Mouse (Mus musculus): ENCODE results near the gene Magea2. TPM values are rescaled to one million over a fixed set of nuclear protein-coding genes. Genes with fewer than 3 reads are reported as not detected.

Magea2 gene
- not detected in 4 replicates for total RNA-seq (2023)

DNA sequence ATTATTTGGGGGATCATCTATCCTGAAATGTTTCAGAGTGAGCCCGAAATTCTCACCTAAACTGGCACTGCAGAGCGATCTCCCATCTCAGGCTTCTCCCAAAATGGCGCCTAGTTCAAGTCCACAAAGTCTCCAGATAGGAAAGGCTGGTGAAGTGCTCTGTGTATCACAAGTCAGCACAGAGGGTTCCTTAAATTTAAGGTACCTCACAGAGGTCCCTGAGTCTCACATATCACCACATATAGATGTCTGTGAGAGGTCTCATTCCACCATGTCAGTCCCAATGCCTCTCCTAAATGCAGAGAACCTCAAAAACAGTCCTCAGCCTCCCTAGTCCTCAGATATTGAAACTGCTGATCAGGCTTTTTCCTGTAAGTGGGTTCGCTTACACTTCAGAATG, at the start of gene Magea2:
Gene Magea2, minus strand, starts transcription at position 101 of the 400 bp plus-strand sequence.

DNA sequence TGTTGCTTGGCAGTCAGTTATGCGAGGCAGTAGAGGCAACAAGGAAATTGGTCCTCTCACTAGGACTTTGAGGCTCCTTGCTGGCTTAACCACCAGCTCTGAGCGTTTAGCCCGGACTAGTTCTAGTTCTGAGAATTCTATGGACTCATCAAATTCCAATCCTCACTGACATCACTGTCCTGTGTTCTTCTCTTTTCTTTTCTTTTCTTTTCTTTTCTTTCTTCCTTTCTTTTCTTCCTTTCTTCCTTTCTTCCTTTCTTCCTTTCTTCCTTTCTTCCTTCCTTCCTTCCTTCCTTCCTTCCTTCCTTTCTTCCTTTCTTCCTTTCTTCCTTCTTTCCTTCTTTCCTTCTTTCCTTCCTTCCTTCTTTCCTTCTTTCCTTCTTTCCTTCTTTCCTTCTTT, 34.8 kb upstream of the Magea2 start, which contains the start of gene Cldn34b2:
Gene Cldn34b2, minus strand, starts transcription at position 101 of the 400 bp plus-strand sequence.

DNA sequence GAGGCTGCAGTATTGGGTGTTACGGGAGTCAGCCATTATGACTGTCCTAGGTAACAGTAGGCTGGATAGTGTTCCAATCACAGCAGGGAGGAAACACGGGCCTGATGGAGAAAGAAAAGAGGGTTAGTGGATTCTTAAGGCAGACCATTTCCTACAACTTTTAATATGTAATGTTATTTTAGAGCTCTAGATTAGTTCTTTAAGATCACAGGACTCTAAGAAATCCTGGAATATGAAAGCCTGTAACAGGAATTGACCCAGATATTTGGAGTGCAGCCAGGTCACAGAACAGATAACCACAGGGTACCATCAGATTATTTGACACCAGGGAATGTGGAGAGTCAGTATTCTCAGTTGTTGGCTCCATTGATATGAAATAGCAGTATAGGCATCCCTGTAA, 3.8 kb downstream of the Magea2 start, which contains the start of gene Magea1:
Gene Magea1, minus strand, starts transcription at position 101 of the 400 bp plus-strand sequence.

DNA sequence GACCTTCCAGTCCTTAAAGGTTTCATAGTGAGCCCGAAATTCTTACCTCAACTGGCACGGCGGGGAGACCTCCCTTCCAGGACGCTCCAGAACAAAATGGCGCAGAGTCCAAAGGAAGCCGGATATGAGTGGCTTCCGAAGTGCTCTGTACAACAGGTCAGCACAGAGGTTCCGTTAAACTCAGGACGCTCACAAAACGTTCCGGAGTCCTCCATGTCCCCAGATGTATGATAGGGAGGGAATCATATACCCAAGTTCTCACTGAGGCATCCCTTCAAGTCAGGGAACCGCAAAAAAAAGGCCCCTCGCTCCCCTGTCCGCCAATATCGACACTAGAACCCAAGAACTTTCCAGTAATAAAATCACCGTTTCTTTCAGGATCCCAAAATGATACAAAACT, 30.4 kb downstream of the Magea2 start, which contains the start of gene Magea5:
Gene Magea5, minus strand, starts transcription at position 101 of the 400 bp plus-strand sequence.

GRCm38 (mm10) chrX:154995750-154996149, 97.7 kb downstream of the Magea2 start, which contains the start of gene Magea8:
Magea8 (minus strand) TSS chrX:154995850.

Other genes starting within 250 kb of the Magea2 start
- not detected in 4 replicates for gene Cldn34b1, start 203.4 kb downstream of the Magea2 start, total RNA-seq (2023)
- gene Magea6, start 157.7 kb downstream of the Magea2 start, total RNA-seq (2023): not detected in 4 replicates
- gene Magea3, start 144.2 kb downstream of the Magea2 start, total RNA-seq (2023): not detected in 4 replicates
- gene Magea8, start 97.8 kb downstream of the Magea2 start, total RNA-seq (2023): not detected in 4 replicates
- not detected in 4 replicates for gene Magea5, start 30.5 kb downstream of the Magea2 start, total RNA-seq (2023)
- gene Magea1, start 3.9 kb downstream of the Magea2 start, total RNA-seq (2023): not detected in 4 replicates
- gene Cldn34b2, start 34.7 kb upstream of the Magea2 start, total RNA-seq (2023): not detected in 4 replicates
- gene Sat1, start 122.8 kb upstream of the Magea2 start, total RNA-seq (2023): 272 to 319 TPM (median 299 TPM) in 4 replicates
- gene Acot9, start 168.8 kb upstream of the Magea2 start, total RNA-seq (2023): 19.4 to 24.7 TPM (median 22.7 TPM) in 4 replicates
- 14.3 to 20.4 TPM (median 17.5 TPM) in 4 replicates for gene Prdx4, start 247.1 kb upstream of the Magea2 start, total RNA-seq (2023)